Mouse (Mus musculus): ENCODE data around the gene Fam222b.
"Not testable (repeated sequence)": the region's sequence is repeated elsewhere in the genome, so short reads cannot be mapped to it uniquely, and the experiment has no call there.

Fam222b gene

GRCm38 (mm10) chr11:78094504-78095143 lies at the start of gene Fam222b:
TSS of gene Fam222b (plus strand) at chr11:78094660.
- DNase-seq (ENCODE audit: extremely low read depth, low read depth, low spot score) = no peak

DNA sequence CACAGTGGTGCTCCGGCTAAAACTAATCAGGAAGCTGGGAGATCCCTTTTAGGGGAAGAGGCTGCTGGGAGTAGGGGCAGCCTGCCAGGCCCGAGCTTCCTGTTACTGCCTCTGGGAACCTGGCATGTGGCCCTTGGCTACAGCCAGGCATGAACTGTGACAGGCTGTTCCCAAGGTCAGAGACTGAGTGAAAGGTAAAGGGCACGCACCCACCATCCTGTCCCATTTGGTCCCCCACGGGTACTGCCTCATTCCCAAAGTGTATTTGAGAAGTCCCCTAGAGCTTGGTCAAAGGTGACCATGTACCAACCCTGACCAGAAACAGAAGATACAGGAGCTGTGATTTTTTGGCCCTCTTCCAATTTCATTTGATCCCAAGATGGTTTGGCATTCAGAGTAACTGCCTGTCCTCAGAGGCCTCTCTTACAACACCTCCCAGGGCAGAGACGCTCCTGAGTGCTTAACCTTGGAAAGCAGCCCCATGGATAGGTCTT lies 49.7 kb upstream of the Fam222b start:
- peak; percentile 68 for DNase-seq (ENCODE audit: extremely low read depth, low read depth, low spot score)

DNA sequence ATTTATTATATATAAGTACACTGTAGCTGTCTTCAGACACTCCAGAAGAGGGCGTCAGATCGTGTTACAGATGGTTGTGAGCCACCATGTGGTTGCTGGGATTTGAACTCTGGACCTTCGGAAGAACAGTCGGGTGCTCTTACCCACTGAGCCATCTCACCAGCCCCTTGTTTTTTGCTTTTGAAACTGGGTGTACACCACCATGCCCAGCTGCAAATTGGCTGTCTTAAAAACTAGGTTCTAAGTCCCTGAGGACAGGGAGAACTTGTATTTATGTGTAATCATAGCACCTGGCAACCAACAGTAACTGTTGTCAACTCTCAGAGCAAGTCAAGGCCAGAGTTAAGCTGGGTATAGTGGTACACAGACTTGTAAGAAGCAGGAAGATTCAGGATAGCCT lies 45.8 kb upstream of the Fam222b start:
- not testable (repeated sequence) for DNase-seq (ENCODE audit: extremely low read depth, low read depth, low spot score)

- DNase-seq (ENCODE audit: extremely low read depth, low read depth, low spot score) = no peak
Observed at GRCm38 (mm10) chr11:78053078-78053477, 41.4 kb upstream of the Fam222b start.

DNA sequence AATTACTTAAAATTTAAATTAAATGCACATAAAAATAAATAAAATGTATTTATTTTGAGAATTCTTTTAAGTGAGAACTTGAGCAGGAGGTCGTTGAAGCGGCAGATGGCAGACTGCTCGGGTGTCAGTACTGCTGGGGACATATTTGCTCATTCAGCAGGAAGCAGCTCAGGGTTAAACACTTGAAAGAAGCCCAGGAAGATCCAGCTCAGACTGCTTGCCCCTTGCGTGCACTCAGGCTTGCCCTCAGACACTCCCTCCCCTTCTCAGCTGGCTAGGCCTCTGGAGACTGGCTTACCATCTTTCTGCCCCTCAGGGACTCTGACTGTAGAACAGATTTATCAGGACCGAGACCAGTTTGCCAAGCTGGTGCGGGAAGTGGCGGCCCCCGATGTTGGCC lies 37.5 kb upstream of the Fam222b start:
- DNase-seq (ENCODE audit: extremely low read depth, low read depth, low spot score) = no peak

DNA sequence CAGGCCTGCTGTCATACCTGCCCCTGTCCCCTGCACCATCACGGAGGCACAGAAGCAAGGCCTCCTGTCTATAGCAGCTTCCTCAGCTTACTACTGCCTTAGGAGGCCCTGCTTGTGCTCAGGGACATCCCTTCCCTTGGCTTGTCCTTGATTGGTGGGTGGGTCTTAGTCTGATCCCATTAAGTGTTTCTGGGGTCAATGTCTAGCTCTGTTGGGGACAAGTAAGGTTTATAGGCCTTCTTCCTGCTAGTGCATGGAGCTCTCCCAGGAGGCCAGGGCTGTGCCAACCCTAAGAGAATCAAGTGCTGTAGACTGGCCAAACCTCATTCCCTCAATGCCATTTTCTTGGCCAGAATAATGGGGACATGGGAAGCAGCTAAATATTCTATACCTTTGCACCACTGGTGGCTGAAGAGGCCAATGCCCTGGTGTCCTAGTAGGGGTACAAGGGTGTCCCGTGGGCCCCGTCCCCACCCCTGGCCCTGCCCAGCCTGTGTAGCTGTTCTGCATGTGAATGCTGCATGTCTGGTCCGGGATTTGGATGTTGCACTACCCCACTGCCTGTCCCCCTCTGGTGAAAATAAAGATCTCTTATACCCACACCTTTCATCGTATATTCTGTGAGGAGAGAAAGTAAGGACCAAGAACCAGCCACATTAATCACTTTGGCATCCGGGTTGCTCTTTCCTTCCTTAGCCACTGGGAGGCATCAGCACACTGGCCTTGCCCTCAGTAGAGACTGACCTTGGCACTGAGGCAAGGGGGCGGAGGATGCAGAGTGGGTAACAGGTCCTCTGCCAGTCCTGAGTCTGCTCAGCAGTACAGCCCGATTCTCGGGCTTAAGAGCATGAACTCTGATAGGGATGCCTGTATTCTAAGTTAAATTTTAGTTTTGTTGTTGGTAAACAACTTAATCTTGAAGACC lies 34.4 kb upstream of the Fam222b start:
- no peak for DNase-seq (ENCODE audit: extremely low read depth, low read depth, low spot score)

DNA sequence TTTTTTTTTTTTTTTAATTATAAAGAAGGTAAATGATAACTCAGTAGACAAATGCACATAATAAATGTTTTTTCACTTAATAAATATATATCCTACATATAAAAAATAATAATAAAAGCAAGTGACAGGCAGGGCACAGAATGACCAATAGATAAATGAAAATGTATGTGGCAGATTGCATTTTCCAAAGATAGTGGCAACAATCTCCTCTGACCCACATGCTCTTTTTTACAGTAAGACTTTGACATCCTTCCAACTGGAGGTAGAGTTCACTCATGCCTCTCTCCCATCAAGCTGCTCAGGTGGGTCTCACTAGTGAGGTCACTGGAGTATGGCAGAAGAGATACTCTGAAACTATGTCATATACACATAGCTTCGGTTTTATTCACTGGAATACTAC lies 31.9 kb upstream of the Fam222b start:
- DNase-seq (ENCODE audit: extremely low read depth, low read depth, low spot score) = no peak

DNA sequence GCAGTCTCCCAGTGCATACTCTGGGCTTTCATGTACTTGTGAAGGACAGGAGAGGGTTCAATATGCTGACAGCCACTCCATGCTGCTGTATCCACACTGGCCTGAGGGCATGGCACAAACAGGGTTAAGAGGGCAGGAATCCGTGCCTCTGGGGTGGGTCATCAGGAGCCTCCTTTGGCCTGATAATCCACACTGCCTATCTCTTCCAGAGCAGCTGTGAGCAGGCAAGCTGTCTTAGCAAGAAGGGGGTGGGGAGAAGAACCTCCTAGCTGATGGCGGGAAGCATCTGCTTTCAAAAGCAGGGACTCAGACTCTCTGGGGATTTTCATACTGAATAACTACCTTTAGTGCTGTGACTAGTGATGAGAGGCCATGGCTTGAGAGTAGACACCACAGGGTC lies 28.6 kb upstream of the Fam222b start:
- no peak for DNase-seq (ENCODE audit: extremely low read depth, low read depth, low spot score)

- no peak for DNase-seq (ENCODE audit: extremely low read depth, low read depth, low spot score)
Observed at GRCm38 (mm10) chr11:78066641-78067040, 27.8 kb upstream of the Fam222b start.

DNA sequence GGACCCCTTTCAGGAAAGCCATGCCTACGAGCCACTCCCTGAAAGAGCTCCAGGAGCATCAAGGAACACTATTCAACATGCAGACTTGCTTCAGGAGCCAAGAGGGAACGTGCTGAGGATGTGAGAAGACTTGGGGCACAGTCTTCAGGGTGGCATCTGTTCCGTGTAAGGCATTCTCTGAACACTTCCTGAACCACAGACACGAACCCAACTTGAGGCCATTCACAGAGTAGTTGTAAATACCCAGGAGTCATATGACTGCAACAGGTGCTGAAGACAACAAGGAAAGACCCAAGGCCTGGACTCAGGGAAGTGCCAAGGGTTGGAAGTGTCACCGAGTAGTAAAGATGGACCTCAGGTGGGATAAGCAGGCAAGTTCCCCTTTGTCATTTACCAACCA lies 26.9 kb upstream of the Fam222b start:
- DNase-seq (ENCODE audit: extremely low read depth, low read depth, low spot score) = no peak

GRCm38 (mm10) chr11:78069130-78069529 lies 25.3 kb upstream of the Fam222b start:
- DNase-seq (ENCODE audit: extremely low read depth, low read depth, low spot score) = no peak

DNA sequence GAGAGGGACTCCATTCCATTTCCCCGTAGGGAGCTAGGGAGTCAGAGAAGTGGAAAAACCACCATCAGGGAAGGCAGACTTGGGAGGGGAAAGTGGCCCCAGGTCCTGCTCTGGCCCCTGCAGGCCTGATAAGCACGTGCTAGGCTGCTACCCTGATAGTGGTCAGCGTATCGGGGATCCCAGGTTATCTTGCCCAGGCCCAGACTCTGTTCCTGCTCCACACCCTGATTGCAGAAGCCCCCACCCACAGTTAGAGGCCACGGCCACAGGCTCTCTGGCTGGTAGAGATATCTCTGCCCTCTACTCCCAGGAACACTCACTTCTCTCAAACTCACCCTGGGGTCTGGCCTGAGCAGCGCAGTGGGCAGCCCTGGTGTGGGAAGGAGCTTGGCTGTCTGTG lies 24.8 kb upstream of the Fam222b start:
- DNase-seq (ENCODE audit: extremely low read depth, low read depth, low spot score) = no peak

DNA sequence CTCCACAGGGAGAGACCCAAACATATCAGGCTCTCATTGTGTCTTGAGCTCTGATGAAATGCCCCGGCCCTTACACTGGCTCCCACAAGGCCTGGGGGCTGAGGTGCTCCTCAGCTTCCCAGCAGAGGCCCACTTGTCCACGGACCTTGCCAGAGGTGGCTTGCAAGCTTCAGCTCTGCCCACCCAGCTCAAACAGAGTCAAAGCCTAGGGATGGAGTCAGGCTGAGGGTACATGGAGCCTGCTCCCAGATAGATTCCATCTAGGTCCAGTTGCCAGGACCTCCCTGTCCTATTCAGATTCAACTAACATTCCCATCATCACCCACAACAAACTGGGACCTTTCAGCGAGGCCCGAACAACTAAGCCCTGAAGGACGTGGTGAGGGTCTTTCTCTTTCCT lies 22.5 kb upstream of the Fam222b start:
- DNase-seq (ENCODE audit: extremely low read depth, low read depth, low spot score) = no peak

DNA sequence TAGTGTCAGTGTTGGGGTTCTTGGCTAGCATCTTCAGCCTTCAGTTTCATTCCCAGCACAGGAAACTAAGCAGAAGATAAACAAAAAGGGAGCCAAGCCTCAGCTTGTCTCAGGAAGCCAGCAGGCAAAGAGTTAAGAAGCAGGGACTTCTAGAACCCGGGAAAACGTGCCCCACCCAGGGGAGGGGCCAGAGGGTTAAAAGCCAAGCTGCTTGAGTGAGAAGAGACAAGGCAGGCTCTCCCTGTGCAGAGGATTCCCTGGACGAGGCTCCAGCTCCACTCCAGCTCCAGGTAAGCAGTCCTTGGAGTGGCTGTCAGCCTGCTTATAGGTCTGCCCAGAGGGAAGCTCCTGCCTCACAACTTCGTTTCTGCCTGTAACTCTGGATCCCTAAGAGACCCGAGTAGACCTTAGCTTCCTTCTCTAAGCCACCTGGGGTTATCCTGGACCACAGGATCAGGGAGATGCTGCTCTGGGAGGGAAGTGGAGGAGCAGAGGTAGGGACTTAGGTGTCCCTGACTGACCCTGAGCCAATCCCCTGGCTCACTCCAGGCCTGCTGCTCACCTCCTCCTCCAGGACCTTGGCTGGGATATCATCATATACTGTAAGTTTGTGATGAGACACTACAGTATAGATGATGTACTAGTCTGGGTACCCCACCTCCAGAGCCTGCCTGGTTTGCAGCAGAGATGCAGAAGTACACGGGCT lies 21.9 kb upstream of the Fam222b start:
- DNase-seq (ENCODE audit: extremely low read depth, low read depth, low spot score) = no peak

DNA sequence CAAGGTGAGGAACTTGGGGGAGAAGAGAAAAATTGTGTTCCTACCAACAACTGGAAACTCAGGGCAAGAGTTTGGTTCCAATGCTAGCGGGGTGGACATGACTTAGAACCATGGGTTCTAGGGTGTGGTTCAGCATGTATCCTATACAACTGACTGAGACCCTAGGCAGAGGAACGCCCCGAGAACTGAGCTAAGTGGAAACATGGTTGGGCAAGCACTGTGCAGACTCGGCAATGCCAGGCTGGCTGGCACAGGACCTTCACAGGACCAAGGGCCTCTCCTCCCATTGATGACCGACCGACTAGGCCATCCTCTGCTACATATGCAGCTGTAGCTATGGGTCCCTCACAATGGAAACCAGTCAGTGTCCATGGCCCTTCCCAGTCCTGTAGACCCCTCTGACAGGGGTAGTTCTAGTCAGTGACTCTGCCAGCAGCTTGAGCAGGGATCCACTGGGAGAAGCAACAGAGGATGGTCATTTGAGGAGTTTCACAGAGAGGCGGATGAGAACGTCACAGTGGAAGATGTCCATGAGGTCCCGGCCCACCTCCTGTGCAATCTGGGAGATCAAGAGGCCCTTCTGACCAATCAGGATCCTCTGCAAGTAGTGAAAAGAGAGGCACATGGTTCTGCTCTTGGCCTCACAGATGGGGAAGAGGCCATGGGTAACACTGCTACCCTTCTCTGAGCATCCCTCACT lies 20.7 kb upstream of the Fam222b start:
- DNase-seq (ENCODE audit: extremely low read depth, low read depth, low spot score) = no peak

DNA sequence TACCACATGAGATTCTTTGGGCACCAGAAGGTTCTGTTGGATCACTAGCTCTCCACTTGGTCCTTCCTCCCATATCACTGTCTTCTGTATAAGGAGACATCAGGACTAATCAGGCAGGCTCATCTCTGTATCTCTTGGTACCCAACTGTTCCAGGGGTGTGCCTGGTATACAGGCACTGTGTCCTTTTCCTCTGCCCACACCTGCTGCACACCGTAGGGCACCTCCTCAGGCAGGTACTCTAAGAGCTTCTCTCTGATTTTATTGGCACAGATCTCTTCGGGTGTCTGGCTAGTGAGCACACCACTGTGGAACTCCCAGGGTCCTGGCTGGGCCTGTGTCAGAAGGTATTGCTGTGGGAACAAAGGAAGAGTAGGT lies 20.2 kb upstream of the Fam222b start:
- DNase-seq (ENCODE audit: extremely low read depth, low read depth, low spot score) = no peak

DNA sequence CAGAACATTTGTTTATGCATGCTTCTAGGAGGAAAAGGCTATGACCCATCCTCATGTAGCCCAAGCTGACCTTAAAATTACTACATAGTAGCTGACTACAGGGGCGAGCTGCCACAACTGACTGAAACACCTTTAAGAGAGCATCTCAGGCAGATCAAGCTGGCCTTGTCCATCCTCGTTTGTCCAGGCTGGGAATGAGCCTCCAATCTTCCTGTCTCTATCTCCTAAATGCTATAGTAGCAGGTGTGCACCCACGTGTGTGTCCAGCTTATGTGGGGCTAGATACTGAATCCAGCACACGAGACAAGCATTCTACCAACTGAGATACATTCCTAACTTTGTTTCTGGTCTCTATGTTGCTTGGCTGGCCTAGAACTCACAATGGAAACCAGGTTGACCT lies 19.8 kb upstream of the Fam222b start:
- DNase-seq (ENCODE audit: extremely low read depth, low read depth, low spot score) = no peak

DNA sequence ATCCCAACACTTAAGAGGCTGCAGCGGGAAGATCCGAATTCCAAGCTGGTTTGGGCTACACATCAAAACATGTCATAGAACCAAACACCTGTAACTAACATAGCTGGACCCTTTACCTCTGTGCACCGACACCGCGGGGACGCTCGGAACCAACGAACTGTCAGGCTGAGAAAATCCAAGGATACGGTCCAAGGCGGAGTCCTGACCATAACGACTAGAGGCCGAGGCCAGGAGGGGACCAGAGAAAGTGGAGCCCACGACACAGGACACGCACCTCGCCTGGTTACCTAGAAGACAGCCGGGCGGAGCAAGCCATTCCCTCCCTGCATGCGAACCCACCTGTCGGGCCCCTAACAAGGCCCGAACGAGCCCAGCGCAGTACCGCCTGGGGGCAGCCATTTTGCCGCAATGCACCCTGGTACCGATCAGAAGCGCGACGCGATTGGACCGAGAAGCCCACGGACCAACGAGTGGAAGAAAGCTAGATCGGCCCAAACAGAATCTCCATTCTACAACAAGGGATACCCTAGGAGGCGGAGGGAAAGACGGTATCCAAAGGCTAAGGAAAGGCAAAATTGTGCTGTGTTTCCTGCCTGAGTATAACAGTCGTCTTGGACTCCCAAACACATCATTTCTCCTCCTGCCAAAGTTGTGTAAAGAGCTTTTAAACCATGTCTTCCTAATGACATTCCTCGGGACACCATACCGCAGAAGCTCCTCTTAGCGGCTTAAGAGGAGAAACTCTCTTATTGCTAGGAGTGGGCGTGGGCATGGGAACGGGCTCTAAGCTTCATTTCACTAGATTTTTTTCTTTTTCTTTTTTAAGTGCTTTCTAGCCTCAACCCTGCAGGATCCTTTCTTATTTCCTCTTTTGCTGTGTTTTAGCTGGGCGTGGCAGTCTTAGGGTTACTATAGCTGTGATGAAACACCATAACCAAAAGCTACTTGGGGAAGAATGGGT lies 14.2 kb upstream of the Fam222b start, which contains the start of gene Eral1:
TSS of gene Eral1 (minus strand) at position 423 of the 961 bp plus-strand sequence.
- DNase-seq (ENCODE audit: extremely low read depth, low read depth, low spot score) = peak; percentile 33

- no peak for DNase-seq (ENCODE audit: extremely low read depth, low read depth, low spot score)
Observed at GRCm38 (mm10) chr11:78083595-78083994, 10.9 kb upstream of the Fam222b start.
